Mouse (Mus musculus): ENCODE measurements around the gene Usp7.
"Not testable (repeated sequence)": the region's sequence is repeated elsewhere in the genome, so short reads cannot be mapped to it uniquely, and the experiment has no call there.

The Usp7 gene

DNA sequence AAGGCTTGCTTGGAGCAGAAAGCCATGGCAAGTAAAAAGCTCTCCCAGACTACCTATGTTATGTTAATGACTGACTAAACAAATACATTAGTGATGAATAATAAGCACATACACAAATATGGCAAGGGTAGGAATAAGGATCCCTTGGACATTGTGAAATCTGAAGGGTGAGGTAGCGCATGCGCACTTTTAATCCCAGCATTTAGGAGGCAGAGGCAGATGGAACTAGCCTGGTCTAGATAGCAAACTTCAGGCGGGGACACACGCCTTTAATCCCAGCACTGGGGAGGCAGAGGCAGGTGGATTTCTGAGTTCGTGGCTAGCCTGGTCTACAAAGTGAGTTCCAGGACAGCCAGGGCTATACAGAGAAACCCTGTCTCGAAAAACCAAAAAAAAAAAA is 34.5 kb downstream of the Usp7 start:
- not testable (repeated sequence) for ATAC-seq (ENCODE audit: insufficient number of reproducible peaks, low FRiP score, low TSS enrichment)

DNA sequence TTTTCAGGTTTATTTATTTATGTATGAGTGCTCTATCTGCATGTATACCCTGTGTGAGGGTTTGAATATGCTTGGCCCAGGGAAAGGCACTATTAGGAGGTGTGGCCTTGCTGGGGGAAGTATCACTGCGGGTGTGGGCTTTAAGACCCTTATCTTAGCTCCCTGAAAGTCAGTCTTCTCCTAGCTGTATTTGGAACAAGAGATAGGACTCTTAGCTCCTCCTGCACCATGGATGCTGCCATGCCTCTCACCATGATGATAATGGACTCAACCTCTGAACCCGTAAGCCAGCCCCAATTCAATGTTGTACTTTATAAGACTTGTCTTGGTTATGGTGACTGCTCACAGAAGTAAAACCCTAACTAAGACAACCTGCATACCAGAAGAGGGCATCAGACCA is 39.8 kb downstream of the Usp7 start:
- ATAC-seq (ENCODE audit: insufficient number of reproducible peaks, low FRiP score, low TSS enrichment) = no peak

DNA sequence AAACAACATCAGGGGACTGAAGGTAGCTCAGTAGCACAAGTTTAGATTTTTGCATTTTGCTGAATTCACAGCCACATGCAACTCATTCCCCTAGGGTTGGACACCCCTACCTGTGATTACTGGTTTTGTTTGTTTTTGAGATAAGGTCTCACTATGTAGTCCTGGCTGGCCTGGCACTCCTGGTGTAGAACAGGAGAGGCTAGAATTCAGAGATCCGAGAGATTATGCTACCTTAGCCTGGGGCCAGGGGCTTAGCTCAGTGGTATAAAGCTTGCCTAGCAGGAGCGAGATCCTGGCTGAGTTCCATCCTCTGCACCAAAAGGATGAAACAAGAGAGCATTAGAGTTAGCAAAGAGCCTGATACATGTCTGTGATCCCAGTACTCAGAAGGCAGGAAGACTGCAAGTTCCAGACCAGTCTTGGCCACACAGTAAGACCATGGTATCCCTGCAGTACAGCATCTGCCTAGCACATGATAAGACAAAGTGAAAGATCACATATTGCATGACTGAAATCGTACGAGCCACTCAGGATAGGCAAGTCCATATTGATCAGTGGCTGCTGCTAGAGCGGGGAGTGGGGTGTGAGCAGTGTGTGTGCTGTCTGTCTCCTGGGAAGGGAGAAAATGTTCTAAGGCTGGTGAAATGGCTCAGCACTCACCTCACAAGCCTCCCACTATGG is 40.4 kb downstream of the Usp7 start:
- ATAC-seq (ENCODE audit: insufficient number of reproducible peaks, low FRiP score, low TSS enrichment) = no peak

DNA sequence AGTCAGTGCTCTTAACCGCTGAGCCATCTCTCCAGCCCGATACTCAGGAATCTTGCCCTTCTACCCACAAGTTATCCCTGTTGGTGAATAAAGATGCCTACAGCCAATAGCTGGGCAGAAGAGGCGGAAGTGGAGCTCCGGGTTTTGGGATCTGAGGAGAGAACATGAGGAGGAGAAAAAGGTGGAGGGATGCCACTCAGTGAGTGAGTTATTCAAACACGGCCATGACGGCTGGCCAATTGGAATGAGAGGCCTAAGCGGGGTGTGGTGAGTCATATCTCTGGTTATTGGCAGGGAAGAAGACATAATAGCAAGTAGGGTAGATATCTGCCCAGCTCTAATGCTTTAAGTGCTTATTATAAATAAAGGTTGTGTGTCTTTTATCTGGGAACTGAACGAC is 43.2 kb downstream of the Usp7 start:
- ATAC-seq (ENCODE audit: insufficient number of reproducible peaks, low FRiP score, low TSS enrichment) = no peak

DNA sequence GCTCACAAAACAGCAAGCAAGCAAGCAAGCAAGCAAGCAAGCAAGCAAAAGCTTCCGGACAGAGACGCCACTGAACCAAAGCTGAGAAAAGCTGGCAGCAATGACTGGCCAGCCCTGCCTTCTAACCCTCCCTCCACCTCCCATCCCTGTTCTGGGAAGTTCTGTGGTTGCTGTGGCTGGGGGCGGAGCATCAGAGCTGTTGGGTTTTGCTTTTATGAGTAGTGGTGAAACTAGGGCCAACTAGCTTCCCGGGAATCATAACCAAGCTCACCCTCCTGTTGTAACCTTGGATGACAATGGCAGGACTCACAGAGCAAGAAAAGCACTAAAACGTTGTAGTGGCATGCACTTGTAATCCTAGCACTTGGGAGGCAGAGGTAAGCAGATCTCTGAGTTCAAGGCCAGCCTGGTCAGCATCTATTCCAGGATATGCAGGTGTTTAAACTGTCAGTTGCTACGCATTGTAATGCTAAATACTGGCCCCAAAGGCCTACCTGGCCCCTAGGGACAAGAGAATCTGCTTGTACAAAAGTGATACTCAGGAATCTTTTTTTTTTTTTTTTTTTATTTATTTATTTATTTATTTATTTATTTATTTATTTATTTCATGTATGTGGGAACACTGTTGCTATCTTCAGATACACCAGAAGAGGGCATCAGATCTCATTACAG is 43.8 kb downstream of the Usp7 start:
- no peak for ATAC-seq (ENCODE audit: insufficient number of reproducible peaks, low FRiP score, low TSS enrichment)

DNA sequence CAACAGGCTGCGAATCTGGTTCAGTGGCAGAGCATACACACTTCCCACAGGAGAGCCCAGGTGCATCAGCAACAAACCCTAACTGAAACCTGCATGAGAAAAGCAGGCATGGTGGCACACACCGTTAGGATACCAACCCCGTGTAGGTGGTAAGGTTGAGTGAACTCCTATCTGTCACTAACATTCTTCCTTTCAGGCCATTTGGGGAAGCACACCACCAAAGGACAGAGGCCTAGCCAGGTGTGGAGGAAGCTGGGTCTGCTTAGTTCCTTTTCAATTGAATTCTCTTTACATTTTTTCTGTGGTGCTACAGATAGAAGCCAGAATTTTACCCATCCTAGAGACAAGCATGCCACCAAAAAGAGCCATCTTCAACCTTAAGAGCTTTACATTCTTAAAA is 44.3 kb downstream of the Usp7 start:
- ATAC-seq (ENCODE audit: insufficient number of reproducible peaks, low FRiP score, low TSS enrichment) = no peak

DNA sequence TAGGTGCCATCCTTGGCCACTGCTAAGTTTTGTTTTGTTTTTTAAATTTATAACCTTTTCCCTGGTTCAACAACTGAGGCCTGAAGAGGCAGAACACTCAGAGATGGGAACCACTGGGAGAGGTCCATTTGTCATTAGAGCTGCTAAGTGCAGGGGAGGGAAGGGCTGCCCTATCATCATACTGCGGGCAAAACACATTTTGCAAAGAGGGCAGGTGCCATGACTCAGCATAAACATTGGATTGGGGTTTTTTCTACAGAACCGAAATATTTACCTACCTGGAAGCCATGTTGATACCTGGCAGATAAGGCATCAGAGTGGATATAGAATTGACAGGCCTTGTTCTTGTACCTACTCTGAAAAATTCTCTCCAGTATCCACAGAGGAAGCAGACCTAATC is 45.6 kb downstream of the Usp7 start:
- ATAC-seq (ENCODE audit: insufficient number of reproducible peaks, low FRiP score, low TSS enrichment) = no peak

DNA sequence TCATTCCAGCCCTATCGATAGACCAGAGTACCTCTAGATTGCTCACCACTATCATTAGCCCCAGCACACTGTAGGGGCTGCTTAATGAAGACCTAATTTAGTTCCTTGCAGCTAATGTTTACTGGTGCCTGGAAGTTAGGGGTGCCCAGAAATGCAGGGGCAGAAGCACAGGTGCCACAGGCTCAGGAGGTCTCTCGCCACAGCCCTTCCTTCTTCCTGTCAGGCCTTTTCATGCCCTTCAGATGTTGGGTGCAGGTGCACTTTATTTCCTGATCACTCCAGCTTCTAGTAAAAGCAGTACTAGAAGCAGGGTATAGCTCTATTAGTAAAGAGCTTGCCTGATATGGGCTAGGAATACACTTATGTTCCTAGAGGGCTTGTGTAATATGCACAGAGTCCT is 46.4 kb downstream of the Usp7 start:
- no peak for ATAC-seq (ENCODE audit: insufficient number of reproducible peaks, low FRiP score, low TSS enrichment)

DNA sequence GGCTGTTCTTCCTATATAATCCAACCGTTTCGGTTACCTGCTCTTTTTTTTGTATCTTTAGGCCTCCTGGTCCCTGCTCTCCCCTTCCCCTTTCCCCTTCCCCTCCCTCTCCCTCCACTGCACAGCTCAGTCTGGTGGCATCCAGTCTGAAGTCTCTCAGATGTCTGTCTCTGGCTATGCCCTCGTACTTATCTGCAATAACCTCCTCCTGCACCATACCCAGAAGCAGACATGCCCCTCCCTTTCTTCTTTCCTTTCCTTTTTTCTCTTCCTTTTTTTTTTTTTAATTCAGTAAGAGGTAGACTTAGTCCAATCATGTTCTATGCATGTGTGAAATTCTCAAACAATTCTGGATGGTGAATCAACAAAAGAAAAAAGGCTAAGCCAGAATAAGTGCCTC is 48.1 kb downstream of the Usp7 start:
- ATAC-seq (ENCODE audit: insufficient number of reproducible peaks, low FRiP score, low TSS enrichment) = no peak

DNA sequence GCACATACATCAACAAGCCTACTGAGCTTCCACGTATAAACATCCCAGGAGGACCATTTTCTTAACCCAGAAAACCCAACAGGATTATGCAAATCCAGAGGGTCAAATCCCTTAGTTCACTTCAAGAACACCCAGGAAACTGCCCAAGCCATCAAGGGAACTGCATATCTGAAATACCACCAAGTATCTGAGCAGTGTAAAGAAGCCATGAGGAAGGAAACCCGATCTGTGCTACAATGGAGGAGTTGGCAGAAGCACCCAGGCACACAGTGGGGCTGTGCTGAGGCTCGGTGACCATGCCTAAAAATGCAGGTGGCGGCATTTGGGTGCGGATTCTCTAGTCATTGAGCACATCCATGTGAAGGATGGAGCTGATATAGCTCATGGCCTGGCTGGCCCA is 50.4 kb downstream of the Usp7 start:
- ATAC-seq (ENCODE audit: insufficient number of reproducible peaks, low FRiP score, low TSS enrichment) = no peak

DNA sequence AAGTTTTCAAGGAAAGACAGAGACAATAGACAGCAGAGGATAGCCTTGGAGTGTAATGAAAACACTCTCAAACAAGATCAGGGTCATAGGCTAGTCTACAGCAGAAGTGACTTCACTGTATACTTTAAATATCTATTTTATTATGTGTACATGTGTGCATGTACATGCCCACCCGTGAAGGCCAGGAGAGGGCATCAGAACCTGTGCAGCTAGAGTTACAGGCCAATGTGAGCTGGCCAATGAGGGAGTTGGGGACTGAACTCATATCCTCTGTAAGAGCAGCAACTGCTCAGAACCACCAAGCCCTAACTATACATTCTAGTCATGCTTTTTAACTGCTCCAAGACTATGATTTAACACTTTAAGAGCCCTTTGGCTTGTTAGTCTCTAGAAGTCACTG is 51.0 kb downstream of the Usp7 start:
- ATAC-seq (ENCODE audit: insufficient number of reproducible peaks, low FRiP score, low TSS enrichment) = no peak

DNA sequence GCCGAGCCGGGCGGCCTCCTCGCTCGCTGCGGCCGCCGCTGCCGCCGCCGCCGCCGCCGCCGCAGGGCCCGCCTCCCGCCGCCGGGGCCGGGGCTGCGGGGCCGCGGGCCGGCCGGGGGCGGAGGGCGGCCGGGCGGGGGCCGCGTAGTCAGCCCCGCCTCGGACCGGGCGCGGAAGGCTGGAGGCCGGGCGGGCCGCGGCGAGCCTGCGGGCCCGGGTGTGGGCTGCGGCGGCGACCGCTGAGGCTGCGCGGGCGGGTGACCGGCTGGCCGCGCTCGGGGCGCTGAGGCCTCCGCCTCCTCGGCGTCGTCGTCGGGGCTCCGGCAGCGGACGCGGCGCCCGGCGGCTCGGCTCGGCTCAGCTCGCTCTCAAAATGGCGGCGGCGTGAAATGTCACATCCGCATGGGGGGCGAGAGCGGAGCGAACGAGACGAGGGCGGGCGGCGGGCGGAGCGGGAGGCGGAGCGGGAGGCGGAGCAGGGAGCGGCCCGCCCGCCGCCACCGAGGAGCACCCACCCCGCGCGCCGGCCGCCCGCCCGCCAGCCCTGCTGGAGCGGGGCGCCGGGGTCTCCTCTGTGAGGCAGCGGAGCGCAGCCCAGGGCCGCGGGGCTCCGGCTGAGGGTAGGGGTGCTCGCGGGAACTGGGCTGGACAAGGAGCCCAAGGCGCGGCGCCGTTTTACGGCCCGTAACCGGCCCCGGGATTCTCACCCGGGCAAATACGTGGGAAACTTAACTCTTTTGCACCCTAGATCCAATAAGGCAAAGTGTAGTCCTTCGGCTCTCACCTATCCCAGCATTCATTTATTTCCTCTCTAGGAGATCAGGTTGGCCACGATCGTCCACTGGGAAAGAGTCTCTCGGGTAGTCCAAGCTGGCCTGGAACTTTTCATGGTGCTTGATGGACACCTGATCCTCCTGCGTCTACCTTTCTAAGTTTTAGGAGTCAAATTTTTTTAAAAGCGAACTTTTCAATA is 53.3 kb downstream of the Usp7 start:
- peak; percentile 89 for ATAC-seq (ENCODE audit: insufficient number of reproducible peaks, low FRiP score, low TSS enrichment)

DNA sequence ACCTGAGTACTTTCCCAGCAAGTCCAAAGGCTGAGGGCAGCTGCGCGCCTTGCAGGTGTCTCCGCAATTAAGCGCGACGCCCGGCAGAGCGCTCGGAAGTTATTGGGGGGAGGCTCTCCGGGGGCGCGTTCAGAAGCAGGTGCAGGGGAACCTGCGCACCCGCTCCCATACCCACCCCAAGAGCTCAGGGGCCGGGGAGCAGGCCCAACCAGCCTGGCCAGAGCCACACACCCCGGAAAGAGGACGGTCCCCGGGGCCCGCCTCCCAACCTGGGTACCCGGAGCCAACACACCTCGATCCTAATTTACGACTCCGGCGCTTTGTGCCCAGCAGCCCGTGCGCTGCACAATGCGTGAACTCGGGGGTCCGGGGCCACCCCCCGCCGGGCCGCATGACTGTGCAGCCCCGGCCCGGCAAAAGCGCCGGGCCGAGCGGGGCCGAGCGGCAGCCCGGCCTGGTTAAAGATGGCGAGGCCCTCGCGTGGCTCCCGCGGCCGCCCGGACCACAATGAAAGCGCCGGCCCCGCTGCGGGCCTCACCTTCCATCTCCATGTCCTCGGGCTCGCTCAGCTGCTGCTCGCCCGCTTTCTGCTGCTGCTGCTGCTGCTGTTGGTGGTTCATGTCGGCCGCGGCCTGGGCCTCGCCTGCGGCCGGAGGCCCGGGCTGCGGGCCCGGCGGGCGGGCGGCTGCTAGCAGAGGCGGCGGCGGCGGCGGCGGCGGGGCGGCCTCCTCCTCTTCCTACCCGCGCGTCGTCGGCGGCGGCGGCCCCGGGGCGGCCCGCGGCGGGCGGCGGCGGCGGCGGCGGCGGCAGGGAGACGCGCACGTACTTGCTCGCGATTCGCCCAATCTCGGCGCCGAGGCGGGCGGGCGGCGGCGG is 54.2 kb downstream of the Usp7 start:
- no peak for ATAC-seq (ENCODE audit: insufficient number of reproducible peaks, low FRiP score, low TSS enrichment)

DNA sequence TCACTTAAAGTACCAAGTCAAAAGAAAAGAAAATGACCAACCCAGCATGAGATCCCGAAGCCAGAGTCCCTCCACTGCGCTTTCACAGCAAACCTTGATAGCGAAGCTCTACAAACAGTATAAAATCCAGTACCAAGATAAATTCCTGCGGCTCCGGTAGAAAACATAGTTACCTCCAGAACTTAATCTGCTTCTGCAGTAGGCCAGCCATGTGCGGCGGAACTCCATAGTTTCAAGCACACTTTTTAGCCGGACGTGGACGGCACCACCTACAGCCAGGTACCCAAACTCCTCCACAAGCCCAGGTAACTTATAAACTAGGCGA is 54.8 kb downstream of the Usp7 start:
- no peak for ATAC-seq (ENCODE audit: insufficient number of reproducible peaks, low FRiP score, low TSS enrichment)

DNA sequence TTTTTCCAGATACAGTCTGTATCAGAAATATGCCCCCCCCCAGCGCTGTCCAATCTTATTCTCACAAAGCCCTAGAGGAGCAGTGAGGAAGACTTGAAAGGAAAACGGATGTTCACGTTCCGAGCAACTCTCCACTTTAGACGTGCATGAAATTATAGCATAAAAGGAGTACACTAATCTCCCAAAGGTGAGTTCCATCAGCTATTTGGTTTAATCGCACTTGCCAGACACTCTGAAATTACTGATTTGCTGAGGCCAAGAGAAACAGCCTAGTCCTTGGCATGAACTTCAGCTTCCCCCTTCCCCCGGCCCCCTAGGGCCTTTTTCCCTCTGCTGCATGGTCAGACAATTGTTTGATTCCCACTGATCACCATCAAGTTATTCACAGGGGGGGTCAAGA is 55.4 kb downstream of the Usp7 start:
- ATAC-seq (ENCODE audit: insufficient number of reproducible peaks, low FRiP score, low TSS enrichment) = no peak

DNA sequence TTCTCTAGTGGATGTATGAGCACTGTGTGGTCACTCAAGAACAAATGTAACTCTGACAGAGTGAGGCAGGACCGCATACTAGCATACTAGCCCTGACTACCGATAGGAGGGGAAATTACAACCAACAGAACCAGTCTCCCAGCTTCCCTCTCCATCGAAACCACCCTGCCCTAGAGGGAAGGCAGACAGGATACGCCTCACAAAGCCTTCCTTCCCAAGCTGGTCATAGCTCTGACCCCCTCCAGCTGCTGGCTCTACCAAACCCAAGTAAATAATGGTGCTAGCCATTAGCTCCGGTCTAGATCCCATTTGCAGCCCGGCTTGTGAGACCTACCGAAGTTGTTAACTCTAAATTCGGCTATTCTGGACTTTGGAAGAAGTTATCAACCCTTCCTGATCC is 56.1 kb downstream of the Usp7 start:
- no peak for ATAC-seq (ENCODE audit: insufficient number of reproducible peaks, low FRiP score, low TSS enrichment)

DNA sequence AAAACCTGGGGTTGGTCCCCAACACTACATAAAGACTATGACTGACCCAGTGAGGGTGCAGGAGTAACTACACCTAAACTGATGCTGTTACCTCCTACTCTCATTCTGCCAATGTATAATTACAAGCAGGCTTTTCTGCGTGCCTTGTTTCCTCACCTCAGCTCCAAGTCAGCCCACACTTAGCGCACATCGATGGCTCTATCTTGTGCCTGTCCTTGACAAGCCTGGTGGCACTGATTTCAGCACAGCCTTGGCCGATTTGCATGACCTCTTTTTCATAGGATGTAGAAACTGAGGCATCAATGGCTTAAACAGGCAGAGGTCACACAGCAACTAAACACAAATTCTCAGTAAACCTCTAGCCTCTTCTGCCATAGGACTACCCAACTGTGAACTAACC is 57.4 kb downstream of the Usp7 start:
- ATAC-seq (ENCODE audit: insufficient number of reproducible peaks, low FRiP score, low TSS enrichment) = no peak

DNA sequence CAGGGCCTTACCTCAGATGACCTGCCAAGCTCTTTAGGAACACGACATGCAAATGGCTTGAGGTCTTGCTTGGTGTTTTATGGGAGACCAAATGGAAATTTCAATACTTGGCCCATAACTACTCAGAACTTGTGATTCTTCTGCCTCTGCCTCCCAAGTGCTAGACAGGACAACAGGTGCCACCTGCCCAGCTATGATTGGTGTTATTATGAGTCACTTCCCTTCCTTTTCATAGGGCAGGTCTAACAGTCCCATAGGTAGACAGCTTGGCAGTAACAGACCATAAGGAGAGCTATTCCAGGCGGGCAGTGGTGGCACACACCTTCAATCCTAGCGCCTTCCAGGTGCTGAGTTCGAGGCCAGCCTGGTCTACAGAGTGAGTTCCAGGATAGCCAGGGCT is 58.5 kb downstream of the Usp7 start:
- no peak for ATAC-seq (ENCODE audit: insufficient number of reproducible peaks, low FRiP score, low TSS enrichment)

DNA sequence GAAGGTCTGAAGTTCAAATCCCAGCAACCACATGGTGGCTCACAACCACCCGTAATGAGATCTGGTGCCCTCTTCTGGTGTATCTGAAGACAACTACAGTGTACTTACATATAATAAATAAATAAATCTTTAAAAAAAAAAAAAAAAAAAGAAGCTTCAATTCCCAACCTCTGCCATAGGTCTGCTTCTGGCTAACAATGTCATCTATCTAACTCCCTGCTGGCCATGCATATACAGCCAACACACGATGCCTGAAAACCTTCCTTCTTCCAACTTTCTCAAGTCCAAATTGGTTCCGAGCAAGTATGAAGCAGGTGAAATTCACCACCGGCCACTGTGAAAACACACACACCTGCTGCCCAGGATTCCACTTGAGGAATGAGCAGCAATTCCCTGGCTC is 59.7 kb downstream of the Usp7 start:
- ATAC-seq (ENCODE audit: insufficient number of reproducible peaks, low FRiP score, low TSS enrichment) = not testable (repeated sequence)

DNA sequence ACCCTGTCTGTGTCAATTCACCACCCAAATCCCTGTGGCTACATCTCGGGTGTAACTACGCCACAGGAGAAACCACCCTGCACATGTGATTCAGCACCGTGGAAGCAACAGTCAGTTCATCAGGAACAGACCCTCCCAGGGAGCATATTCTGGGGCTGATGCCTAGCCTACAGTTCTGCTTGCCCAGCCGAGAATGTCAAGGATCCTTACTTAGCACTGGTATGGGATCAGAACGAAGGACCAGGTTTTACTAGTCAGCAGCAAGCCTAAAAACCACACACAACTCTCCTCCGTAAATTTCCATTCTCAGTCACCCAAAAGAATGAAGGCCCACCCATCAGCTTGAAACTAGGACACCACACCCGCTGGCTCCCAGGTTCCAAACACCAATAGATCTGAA is 60.5 kb downstream of the Usp7 start:
- no peak for ATAC-seq (ENCODE audit: insufficient number of reproducible peaks, low FRiP score, low TSS enrichment)

Measured in cerebellum, adult (tissue).